Mouse (Mus musculus) thymus, adult 18-20 months (tissue): ENCODE measurements around the gene Klk4.

ENCODE experiments used
- DNase-seq, 2 experiments: peaks; one replicate each; pipeline ENCODE4 v3.0.0; 2022; ENCODE audit warnings: mixed read lengths in 2 of 2

The Klk4 gene

GRCm38 (mm10) chr7:43920582-43920981 is 39.6 kb downstream of the Klk4 start:
- no peak for DNase-seq

- no peak for DNase-seq
Observed at GRCm38 (mm10) chr7:43921087-43921486, 40.1 kb downstream of the Klk4 start.

- DNase-seq: no peak
Observed at GRCm38 (mm10) chr7:43921941-43922340, 41.0 kb downstream of the Klk4 start.

GRCm38 (mm10) chr7:43925985-43926384 is 45.0 kb downstream of the Klk4 start:
- DNase-seq: no peak

GRCm38 (mm10) chr7:43928521-43928920 is 47.6 kb downstream of the Klk4 start:
- no peak for DNase-seq

GRCm38 (mm10) chr7:43932337-43932736 is 51.4 kb downstream of the Klk4 start:
- no peak for DNase-seq

- no peak for DNase-seq
Observed at GRCm38 (mm10) chr7:43933440-43933839, 52.5 kb downstream of the Klk4 start, which contains the start of gene Klk15. TSS of gene Klk15 (plus strand) at chr7:43933740.

- no peak for DNase-seq
Observed at GRCm38 (mm10) chr7:43934747-43935146, 53.8 kb downstream of the Klk4 start.
